Mouse (Mus musculus) mouse trophoblast stem cell (cell line): Measurements from ENCODE around the gene Churc1.

Experiments
- in situ Hi-C, 2 experiments: fragments of 300-500 bp; cut with MseI, MboI; formaldehyde crosslinking; loops; 2 replicates in 1 of 2; 3 replicates in 1 of 2; pipeline ENCODE4 v1.15.1; 2025

Churc1 gene

GRCm38 (mm10) chr12:76765354-76765851, at the start of gene Churc1, which contains the start of gene Fntb:
Gene Churc1 (plus strand): TSS chr12:76765538.
Gene Fntb (plus strand): TSS chr12:76765589.
- in situ Hi-C loops = no loop called here

GRCm38 (mm10) chr12:76718384-76718783, 47.0 kb upstream of the Churc1 start:
- in situ Hi-C loops = no loop called here

- in situ Hi-C loops = loop anchor here in 1 of 2 experiments (5.0 kb wide), 1 partner anchor 73 kb away; no protein-coding TSS in a partner anchor
Measured at GRCm38 (mm10) chr12:76720572-76720971, 44.8 kb upstream of the Churc1 start.

- in situ Hi-C loops = loop anchor here in 1 of 2 experiments (5.0 kb wide), 1 partner anchor 75 kb away; no protein-coding TSS in a partner anchor
Measured at GRCm38 (mm10) chr12:76722026-76722425, 43.3 kb upstream of the Churc1 start.

GRCm38 (mm10) chr12:76727955-76728354, 37.4 kb upstream of the Churc1 start:
- in situ Hi-C loops = no loop called here

- in situ Hi-C loops = no loop called here
Measured at GRCm38 (mm10) chr12:76750866-76751459, 14.4 kb upstream of the Churc1 start.

GRCm38 (mm10) chr12:76752652-76753318, 12.6 kb upstream of the Churc1 start:
- in situ Hi-C loops = no loop called here

GRCm38 (mm10) chr12:76765901-76766630, 728 bp downstream of the Churc1 start:
- in situ Hi-C loops = no loop called here

GRCm38 (mm10) chr12:76770841-76771500, 5.6 kb downstream of the Churc1 start:
- in situ Hi-C loops = loop anchor here in 1 of 2 experiments (10.0 kb wide), 1 partner anchor 64 kb away; no protein-coding TSS in a partner anchor

- in situ Hi-C loops = loop anchor here in 1 of 2 experiments (10.0 kb wide), 1 partner anchor 63 kb away; no protein-coding TSS in a partner anchor
Measured at GRCm38 (mm10) chr12:76771540-76771939, 6.2 kb downstream of the Churc1 start.

- in situ Hi-C loops = loop anchor here in 1 of 2 experiments (10.0 kb wide), 1 partner anchor 60 kb away; no protein-coding TSS in a partner anchor
Measured at GRCm38 (mm10) chr12:76774652-76775051, 9.3 kb downstream of the Churc1 start.

GRCm38 (mm10) chr12:76775132-76775531, 9.8 kb downstream of the Churc1 start:
- in situ Hi-C loops = loop anchor here in 1 of 2 experiments (10.0 kb wide), 1 partner anchor 60 kb away; no protein-coding TSS in a partner anchor

GRCm38 (mm10) chr12:76776898-76777297, 11.6 kb downstream of the Churc1 start:
- in situ Hi-C loops = loop anchor here in 1 of 2 experiments (10.0 kb wide), 1 partner anchor 58 kb away; no protein-coding TSS in a partner anchor

GRCm38 (mm10) chr12:76777845-76778244, 12.5 kb downstream of the Churc1 start:
- in situ Hi-C loops = loop anchor here in 1 of 2 experiments (10.0 kb wide), 1 partner anchor 57 kb away; no protein-coding TSS in a partner anchor

GRCm38 (mm10) chr12:76778305-76779083, 13.2 kb downstream of the Churc1 start:
- in situ Hi-C loops = loop anchor here in 1 of 2 experiments (10.0 kb wide), 1 partner anchor 56 kb away; no protein-coding TSS in a partner anchor

GRCm38 (mm10) chr12:76779951-76780350, 14.6 kb downstream of the Churc1 start:
- in situ Hi-C loops = loop anchor here in 1 of 2 experiments (10.0 kb wide), 1 partner anchor 55 kb away; no protein-coding TSS in a partner anchor

GRCm38 (mm10) chr12:76780639-76781468, 15.5 kb downstream of the Churc1 start:
- in situ Hi-C loops = no loop called here

- in situ Hi-C loops = no loop called here
Measured at GRCm38 (mm10) chr12:76784056-76784619, 18.8 kb downstream of the Churc1 start.
